Mouse (Mus musculus) kidney, adult 2 months (tissue): ENCODE measurements at regions not wholly inside any gene's neighbourhood (a gene's known extent, or its start where the extent isn't known, plus 50 kb on each side); places are given as distances from the start of the nearest gene placed in this dataset.

ENCODE experiments used
- CTCF ChIP-seq: fragments of 200-500 bp; conservative IDR thresholded peaks from 2 replicates; pipeline ENCODE4 v1.5.1; 2011; ENCODE audit warnings: low read depth, mild to moderate bottlenecking, control low read depth, low read length, moderate library complexity, mixed read lengths; ENCODE audit not compliant: insufficient read depth, insufficient read length
- POLR2A ChIP-seq: fragments of 200-500 bp; IDR thresholded peaks from one replicate; pipeline ENCODE4 v1.6.1; 2011; ENCODE audit warnings: low read depth, low read length, control low read depth

DNA sequence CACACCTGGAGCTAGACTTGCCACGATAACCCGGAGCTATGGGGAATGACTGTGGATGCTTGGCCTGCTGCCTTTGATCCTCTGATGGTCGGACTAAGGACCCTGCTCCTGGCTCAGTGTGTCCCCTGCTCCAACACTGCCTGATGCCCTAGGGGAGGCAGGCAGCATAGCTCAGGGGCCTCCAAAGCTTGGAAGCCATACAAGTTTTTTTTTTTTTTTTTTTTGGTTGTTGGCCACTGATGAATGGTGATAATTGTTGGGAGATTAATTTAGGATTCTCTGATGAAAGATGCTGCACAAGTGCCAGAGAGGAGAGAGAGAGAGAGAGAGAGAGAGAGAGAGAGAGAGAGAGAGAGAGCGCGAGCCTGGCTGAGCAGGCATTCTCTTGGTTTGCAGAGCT, 211.6 kb upstream of the Msx2 start:
- TF ChIP-seq CTCF, result no peak
- no peak for TF ChIP-seq POLR2A
